Mouse (Mus musculus) induced T-regulatory cell, adult 2 months (primary cell): ENCODE results near the gene Psmd1.

Experiments used
- DNase-seq: peaks from one replicate; pipeline ENCODE4 v3.0.0-alpha.2; 2012; ENCODE audit warnings: low read depth

Psmd1 gene

DNA sequence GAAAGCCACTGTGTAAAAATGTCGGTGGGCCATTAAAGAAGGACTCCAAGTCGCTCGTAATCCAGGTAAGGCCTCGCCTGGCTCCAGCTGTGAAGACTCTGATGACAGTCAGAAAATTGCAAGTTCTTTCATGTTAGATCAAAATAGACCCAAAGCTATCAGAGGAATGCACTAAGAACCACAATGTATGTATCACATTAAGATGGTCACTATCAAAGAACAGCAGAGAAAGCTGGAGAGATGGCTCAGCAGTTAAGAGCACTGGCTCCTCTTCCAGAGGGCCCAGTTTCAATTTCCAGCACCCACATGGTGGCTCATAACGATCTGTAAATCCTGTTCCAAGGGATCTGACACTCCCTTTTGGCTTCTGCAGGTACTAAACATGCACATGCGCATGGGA, 95.9 kb downstream of the Psmd1 start:
- no peak for DNase-seq

DNA sequence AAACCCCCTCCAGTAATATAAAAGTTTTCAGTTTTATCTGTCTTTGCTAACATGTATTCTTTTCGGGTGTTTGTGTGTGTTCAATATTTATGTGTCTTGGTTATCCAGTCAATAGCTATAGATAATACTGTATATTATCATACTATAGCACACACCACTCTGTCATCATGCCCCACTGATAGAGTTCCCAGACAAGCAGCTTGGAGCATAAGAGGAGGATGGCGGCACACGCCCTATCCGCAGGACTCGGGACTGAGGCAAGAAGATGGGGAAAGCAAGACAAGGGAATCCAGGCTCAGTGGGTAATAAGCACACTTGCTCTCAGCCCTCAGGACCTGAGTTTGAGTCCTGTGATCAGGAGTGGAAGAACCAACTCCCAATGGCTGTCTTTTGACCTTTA, 96.3 kb downstream of the Psmd1 start:
- DNase-seq: no peak

DNA sequence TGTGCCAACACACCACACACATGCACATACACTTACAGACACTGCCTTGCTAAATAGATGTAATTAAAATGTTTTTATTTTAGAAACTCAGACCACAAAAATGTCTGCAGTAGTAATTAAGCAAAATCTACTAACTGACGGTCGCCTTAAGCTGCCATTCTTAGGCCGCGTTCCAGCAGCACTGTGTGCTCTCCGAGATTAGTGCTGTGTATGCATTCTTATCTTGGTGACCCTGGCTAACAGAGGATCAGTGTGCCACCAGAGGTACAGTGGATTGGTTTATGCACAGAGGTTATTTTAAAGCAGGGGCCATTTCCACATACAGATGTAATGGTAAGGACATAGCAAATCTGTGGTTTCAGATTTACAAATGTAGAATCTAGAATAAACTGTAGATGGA, 96.9 kb downstream of the Psmd1 start:
- DNase-seq: no peak

DNA sequence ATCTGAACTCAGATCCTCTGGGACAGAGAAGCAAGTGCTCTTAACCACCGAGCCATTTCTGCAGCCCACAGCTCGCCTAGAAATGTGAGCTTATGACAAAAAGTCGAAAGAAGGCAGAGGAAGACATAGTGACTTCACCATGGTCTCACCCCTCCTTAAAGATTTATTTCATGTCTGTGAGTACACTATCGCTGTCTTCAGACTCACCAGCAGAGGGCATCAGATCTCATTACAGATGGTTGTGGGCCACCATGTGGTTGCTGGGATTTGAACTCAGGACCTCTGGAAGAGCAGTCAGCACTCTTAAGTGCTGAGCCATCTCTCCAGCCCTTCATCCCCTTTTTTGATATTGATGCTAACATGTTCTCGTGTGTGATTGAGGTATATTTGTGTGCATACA, 110.4 kb downstream of the Psmd1 start:
- DNase-seq: no peak

DNA sequence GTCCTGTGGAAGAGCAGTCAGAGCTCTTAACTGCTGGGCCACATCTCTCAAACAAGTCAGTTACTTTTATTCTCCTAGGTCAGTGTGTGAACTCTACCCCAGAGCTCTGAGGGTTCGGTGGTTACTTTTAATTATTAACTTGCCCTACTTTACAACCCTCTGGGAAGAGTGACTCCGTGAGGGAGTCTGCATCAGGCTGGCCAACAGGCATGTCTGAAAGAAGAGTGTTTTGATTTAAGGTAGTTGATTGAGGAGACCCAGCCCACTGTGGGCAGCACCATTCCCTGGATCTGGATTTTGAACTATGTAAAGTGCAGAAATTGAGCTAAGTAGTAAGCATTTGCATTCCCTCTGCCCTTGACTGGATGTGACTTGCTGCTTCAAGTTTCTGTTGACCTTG, 111.9 kb downstream of the Psmd1 start:
- DNase-seq: no peak

DNA sequence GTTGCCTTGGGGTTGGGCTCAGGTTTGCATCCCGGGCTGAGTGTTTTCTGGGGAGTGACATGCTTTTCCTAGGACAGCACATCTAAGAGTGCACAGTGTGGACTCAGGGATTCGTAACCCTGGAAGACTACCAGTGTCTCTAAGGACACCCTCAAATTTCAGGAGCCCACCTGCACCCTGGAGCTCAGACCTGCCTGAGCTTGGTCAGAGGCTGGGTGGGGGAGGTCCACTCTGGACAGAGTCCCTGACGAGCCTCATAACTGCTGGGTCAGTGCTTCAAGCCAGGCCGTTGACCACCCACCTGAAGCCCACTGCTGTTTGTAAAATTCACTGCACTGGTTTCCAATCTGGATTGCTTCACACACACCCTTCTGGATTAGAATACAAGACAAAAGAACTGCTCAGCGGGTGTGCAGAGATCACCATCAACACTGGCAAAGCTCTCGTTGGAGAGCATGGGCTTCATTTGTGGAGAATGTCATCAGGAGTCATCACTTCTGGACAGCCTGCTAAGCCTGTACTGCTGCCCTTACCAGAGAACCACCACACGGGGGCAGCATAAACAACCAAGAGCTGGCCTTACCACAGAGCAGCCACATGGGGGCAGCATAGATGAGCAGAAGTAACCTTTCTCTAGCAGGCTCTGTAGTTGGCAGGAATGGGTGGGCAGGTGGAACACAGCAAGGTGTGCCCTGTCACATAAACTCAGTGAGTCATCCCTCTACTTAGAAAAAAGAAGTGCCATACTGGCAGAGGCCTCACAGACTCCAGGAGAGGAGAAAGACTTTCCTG, 114.5 kb downstream of the Psmd1 start:
- peak; percentile 94 for DNase-seq

DNA sequence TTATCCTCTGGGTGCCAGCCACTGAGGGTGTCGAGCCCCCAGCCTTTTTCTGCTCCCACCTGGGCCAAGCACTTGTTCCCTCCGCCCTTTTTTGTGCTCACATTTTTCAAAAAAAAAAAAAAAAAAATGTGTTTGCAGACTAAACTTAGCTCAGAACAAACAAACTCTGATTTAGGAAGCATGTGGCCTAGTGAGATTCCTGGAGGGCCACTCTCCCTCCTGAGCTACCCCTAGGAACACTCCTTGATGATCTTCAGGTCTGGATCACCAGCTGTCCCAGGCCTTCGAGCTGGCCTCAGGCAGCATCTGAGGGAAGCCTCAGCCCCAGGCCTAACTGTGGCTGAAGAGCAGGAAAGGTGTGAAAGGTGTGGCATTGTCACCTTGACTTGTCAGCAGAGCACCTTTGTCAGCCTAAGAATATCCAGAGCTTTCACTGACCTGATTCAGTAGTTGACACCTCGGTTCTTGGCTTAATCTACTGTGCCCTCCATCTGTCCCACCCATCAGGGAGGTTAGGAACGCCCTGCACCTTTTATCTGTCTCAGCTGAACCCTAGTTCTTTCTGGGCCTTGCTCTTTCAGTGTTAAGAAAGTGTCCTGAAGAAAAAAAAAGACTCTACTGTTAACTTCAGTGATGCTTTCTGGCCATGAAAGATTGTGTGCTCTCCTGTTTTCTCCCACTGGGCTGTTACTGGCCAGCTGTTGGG, 118.0 kb downstream of the Psmd1 start:
- DNase-seq: no peak

DNA sequence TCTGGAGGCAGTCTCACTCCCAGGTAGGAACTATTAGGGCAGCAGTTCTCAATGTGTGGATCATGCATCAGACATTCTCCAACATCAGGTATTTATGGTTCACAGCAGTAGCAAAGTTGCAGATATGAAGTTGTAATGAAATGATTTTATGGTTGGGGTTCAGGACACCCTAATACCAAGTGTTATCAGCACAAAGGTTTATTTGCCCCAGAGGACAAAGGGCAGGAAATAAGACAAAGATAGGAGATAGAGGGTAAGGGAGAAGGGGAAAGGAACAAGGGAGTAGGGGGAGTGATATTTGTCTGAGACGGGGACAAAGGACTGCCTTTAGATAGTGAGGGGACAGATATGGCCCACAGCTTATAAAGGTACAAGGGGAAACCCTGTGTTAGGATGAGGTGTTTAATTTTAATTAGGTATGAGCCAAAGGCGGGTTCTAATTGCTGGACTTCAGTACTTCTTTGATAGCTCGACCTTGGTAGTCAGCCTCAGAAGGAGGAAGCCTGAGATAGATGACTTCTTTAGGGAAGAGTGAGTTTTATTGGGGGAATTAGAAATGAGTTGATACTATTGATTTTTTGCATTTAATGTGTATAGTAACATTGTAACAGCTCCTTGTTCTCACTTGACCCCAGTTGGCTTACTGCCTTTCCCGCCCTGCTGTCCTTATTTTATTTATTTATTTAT, 119.5 kb downstream of the Psmd1 start:
- DNase-seq: no peak

DNA sequence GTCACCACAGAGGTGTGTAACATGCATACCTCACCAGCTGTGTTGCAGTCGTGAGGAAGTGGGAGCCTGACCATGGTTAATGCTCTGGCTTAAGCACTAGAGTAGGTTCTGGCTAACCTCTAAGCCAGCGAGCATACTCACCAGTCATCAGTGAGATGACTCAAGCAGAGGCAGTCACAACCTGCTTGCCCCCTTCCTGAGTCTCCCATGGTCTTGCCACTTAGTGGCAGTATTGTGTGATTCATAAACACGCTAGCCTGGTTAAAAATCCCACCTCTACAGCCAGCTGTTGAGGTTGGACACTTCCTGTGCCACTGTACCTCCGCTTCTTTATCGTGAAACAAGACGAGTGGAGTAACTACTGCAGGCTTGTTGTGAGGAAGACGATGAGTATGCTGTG, 122.6 kb downstream of the Psmd1 start:
- DNase-seq: no peak

DNA sequence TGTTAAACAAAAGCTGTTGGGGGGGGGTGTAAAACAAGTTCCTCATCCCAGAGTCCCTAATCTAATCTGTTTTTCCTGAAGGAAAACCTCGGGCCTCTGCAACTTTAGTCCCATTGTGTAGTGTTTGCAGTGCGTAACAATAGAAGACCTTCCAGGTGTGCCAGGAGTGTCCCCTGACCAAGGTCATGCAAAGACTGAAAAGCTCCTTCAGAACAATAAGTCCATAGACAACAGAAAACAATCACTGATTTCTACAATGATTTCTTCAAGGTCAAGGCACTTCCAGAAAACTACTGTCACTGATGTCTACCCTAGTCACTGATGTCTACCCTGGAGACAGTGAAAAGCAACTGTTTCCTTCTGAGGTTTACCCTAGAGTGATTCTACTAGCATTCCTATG, 123.7 kb downstream of the Psmd1 start:
- DNase-seq: no peak

DNA sequence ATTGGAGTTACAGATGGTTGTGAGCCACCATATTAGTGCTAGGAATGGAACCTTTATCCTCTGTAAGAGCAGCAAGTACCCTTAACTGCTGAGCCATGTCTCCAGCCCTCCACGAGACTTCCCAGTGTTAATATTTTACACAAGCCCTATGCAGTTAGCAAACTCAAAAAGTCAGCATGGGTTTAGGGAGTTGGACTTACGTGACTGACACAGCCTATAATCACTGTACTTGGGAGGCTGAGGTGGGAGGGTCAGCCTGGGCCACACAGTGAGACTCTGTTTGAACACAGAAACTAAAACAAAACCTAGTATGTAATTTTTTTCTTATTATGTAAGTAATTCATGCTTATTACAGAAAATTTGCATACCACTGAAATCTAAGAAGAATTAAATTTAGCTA, 124.1 kb downstream of the Psmd1 start:
- no peak for DNase-seq
